Mouse (Mus musculus) heart, embryonic 12.5 days (tissue): ENCODE measurements at regions not wholly inside any gene's neighbourhood (a gene's known extent, or its start where the extent isn't known, plus 50 kb on each side); places are given as distances from the start of the nearest gene placed in this dataset.

Experiments used
- ATAC-seq: fragments of 200-750 bp; cut with Nextera tagmentation; 2 replicates; pipeline ENCODE4 v1.8.0; 2017; ENCODE audit warnings: moderate TSS enrichment, moderate library complexity; ENCODE audit not compliant: insufficient number of reproducible peaks, low FRiP score
- H3K27ac ChIP-seq: fragments of 300-500 bp; sonication (generic); 2 replicates; pipeline ENCODE4 v1.5.1; 2016; ENCODE audit warnings: mild to moderate bottlenecking, moderate library complexity; ENCODE audit not compliant: poor library complexity, severe bottlenecking
- H3K27me3 ChIP-seq: fragments of 300-500 bp; sonication (generic); replicated peaks from 2 replicates; pipeline ENCODE4 v1.6.1; 2016; ENCODE audit warnings: mild to moderate bottlenecking, moderate library complexity
- H3K36me3 ChIP-seq: fragments of 300-500 bp; sonication (generic); 2 replicates; pipeline ENCODE4 v1.6.1; 2016; ENCODE audit warnings: mild to moderate bottlenecking, moderate library complexity
- H3K4me1 ChIP-seq: fragments of 300-500 bp; sonication (generic); replicated peaks from 2 replicates; pipeline ENCODE4 v1.6.1; 2016; ENCODE audit warnings: mild to moderate bottlenecking
- H3K4me2 ChIP-seq: fragments of 300-500 bp; sonication (generic); 2 replicates; pipeline ENCODE4 v1.6.1; 2016; ENCODE audit warnings: mild to moderate bottlenecking, moderate library complexity
- H3K4me3 ChIP-seq: fragments of 300-500 bp; sonication (generic); 2 replicates; pipeline ENCODE4 v1.5.1; 2016; ENCODE audit warnings: mild to moderate bottlenecking
- H3K9ac ChIP-seq: fragments of 300-500 bp; sonication (generic); 2 replicates; pipeline ENCODE4 v1.6.1; 2016; ENCODE audit warnings: mild to moderate bottlenecking, moderate library complexity
- H3K9me3 ChIP-seq: fragments of 300-500 bp; sonication (generic); replicated peaks from 2 replicates; pipeline ENCODE4 v1.6.1; 2016; ENCODE audit warnings: mild to moderate bottlenecking, moderate library complexity
- WGBS: fragments of 180-500 bp; shearing (Covaris S2); methylation state at CpG from one replicate; pipeline ENCODE4 v1.1.7; 2016; 5-methylcytosine and 5-hydroxymethylcytosine counted together

DNA sequence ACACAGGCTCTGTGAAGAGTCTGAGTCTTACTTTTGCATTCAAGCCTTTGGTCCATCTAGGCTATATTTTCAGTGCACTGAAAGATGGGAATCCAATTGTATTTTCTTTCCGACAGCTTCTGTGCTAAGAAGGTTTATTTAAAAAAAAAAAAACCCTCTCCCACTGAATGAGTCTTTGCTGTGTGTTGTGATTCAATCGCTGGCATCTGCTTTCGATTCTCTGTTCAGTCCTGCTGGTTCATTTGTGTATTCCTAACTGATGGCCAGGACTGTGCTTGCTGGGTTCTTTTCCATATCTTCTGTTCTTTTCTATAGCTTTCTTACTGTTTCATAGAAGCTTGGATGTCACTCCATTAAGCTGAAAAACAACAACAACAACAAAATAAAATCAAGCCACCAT, 132.9 kb downstream of the Tex36 start:
- WGBS = 64% methylated on average over 3 of the region's 3 CpGs
- Histone ChIP-seq H3K4me1 (peaks cover 14% of the 10 kb centered on the region), H3K36me3 (no peaks in the 10 kb centered on the region), H3K27ac (no peak overlapping the region), H3K4me3 (no peak overlapping the region), H3K9ac (no peak overlapping the region), H3K27me3 (no peaks in the 10 kb centered on the region), H3K4me2 (no peak overlapping the region), H3K9me3 (no peaks in the 10 kb centered on the region)
- no peak for ATAC-seq

DNA sequence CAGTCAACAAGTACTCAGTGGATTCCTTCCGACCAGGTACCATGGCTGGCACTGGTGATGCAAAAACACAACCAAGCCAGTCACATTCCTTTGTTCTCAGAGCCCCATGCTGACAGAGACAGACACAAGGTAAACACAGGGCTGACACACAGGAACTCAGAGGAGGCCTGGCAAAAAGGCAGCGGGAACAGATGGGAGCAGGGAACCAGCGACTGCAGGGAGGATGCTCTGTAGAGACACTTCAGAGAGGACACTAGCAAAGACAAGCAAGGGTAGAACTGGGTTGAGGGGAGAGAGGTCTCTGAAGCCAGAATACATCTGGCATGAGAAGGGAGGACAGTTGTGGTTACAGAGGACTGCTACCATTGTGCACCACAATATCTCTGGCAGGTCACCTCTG, 133.6 kb downstream of the Tex36 start:
- peaks cover 7% of the 10 kb centered on the region; the same call in 1 of the 2 replicates for H3K9me3 ChIP-seq
- no peak for ATAC-seq
- no peak overlapping the region for H3K4me2 ChIP-seq
- H3K9ac ChIP-seq = no peak overlapping the region
- no peaks in the 10 kb centered on the region for H3K36me3 ChIP-seq
- peaks cover 14% of the 10 kb centered on the region for H3K4me1 ChIP-seq
- H3K27ac ChIP-seq = no peak overlapping the region
- no peak overlapping the region for H3K4me3 ChIP-seq
- WGBS = 28% methylated on average over 3 of the region's 3 CpGs
- H3K27me3 ChIP-seq = no peaks in the 10 kb centered on the region

DNA sequence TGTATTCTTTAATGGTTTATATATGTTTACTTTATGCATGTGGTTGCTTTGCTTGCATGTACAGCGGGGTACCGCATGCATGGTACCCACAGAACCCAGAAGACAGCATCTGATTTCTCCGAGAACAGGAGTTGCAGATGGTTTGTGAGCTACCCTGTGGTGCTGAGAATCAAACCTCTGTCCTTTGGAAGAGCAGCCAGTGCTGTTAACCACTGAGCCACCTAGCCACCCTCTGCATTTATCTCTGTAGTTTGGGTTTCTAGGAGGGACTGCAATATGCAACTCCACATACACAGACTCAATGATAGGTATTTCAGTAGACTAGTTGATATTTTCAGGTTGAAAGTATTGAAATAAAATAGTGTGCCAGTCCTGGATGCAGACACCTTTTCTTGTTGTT, 134.4 kb downstream of the Tex36 start:
- H3K27ac ChIP-seq = no peak overlapping the region

DNA sequence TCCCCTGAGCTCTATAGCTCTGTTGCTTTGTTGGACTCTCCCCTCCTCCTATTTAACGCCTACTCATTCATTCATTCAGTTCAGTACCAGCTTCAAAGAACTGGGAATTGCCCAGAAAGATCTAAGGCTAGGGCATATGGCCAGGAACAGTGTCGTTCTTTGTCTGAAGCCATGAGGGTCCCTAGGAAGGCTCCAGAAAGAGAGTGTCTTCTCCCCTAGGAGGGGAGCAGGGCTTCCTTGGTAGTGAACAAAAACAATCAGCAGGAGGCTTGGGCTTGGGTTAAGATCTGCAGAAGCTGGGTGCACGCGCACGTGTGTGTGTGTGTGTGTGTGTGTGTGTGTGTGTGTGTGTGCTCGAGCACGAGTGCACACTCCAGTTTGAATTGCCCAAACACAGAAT, 142.7 kb downstream of the Tex36 start:
- Histone ChIP-seq H3K36me3 (no peaks in the 10 kb centered on the region), H3K4me2 (no peak overlapping the region), H3K4me1 (peaks cover 13% of the 10 kb centered on the region; the same call in 1 of the 2 replicates), H3K27me3 (no peaks in the 10 kb centered on the region), H3K4me3 (no peak overlapping the region), H3K9ac (no peak overlapping the region), H3K27ac (no peak overlapping the region), H3K9me3 (peaks cover 8% of the 10 kb centered on the region; the same call in 1 of the 2 replicates)
- no peak for ATAC-seq
- WGBS = 63% methylated on average over 7 of the region's 7 CpGs

More for the DNA sequence above, 134.4 kb downstream of the Tex36 start:
- no peak for ATAC-seq
- H3K4me2 ChIP-seq = no peak overlapping the region
- peaks cover 8% of the 10 kb centered on the region; the same call in 1 of the 2 replicates for H3K9me3 ChIP-seq
- no peaks in the 10 kb centered on the region for H3K27me3 ChIP-seq
- WGBS = 91% methylated on average over 3 of the region's 3 CpGs
- peaks cover 14% of the 10 kb centered on the region for H3K4me1 ChIP-seq
- H3K9ac ChIP-seq = no peak overlapping the region
- no peak overlapping the region for H3K4me3 ChIP-seq
- no peaks in the 10 kb centered on the region for H3K36me3 ChIP-seq

GRCm38 (mm10) chr7:133457436-133458324, 144.3 kb downstream of the Tex36 start:
- Histone ChIP-seq H3K36me3 (no peaks in the 10 kb centered on the region), H3K4me3 (no peak overlapping the region), H3K27me3 (no peaks in the 10 kb centered on the region), H3K4me2 (no peak overlapping the region), H3K9ac (no peak overlapping the region), H3K4me1 (peaks cover 13% of the 10 kb centered on the region; the same call in 1 of the 2 replicates), H3K27ac (peak overlapping the region; percentile 35), H3K9me3 (peaks cover 2% of the 10 kb centered on the region; the same call in 1 of the 2 replicates)
- ATAC-seq = no peak
- 54% methylated on average over 16 of the region's 16 CpGs for WGBS

- Histone ChIP-seq H3K27ac (no peak overlapping the region), H3K4me1 (peaks cover 3% of the 10 kb centered on the region; the same call in 1 of the 2 replicates), H3K9ac (no peak overlapping the region), H3K4me2 (no peak overlapping the region), H3K4me3 (no peak overlapping the region), H3K9me3 (peaks cover 4% of the 10 kb centered on the region; the same call in 1 of the 2 replicates), H3K36me3 (no peaks in the 10 kb centered on the region), H3K27me3 (no peaks in the 10 kb centered on the region)
- WGBS = 80% methylated on average over 7 of the region's 7 CpGs
- no peak for ATAC-seq
Measured at GRCm38 (mm10) chr7:133450246-133450645, 151.7 kb downstream of the Tex36 start.

- 36% methylated on average over 2 of the region's 2 CpGs for WGBS
- Histone ChIP-seq H3K4me1 (peaks cover 3% of the 10 kb centered on the region; the same call in 1 of the 2 replicates), H3K9me3 (no peaks in the 10 kb centered on the region), H3K27ac (no peak overlapping the region), H3K36me3 (no peaks in the 10 kb centered on the region), H3K9ac (no peak overlapping the region), H3K4me3 (no peak overlapping the region), H3K27me3 (no peaks in the 10 kb centered on the region), H3K4me2 (no peak overlapping the region)
- ATAC-seq = no peak
Measured at GRCm38 (mm10) chr7:133447079-133447478, 154.9 kb downstream of the Tex36 start.

DNA sequence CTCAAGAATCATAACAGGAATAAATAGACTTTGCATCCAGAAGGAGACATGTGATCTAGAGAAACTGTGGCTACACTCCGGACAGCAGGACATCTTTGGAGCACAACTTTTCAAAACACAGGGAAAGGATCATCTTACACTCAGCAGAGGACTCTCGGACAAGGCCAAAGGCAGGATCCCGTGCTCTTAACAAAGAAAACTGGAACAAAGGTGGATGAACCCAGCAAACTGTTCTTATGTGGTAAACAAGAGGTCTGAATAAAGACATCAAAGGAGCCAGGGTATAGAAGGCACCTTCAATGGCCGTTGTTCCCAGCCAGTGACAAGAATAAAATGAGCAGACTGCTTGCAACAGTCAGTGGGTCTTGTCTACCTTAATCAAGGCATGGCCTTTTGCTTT, 160.3 kb downstream of the Tex36 start:
- Histone ChIP-seq H3K4me2 (no peak overlapping the region), H3K4me3 (no peak overlapping the region), H3K27ac (no peak overlapping the region), H3K4me1 (peaks cover 12% of the 10 kb centered on the region), H3K36me3 (no peaks in the 10 kb centered on the region), H3K9me3 (no peaks in the 10 kb centered on the region), H3K9ac (no peak overlapping the region), H3K27me3 (no peaks in the 10 kb centered on the region)
- 49% methylated on average over 4 of the region's 4 CpGs for WGBS
- no peak for ATAC-seq

DNA sequence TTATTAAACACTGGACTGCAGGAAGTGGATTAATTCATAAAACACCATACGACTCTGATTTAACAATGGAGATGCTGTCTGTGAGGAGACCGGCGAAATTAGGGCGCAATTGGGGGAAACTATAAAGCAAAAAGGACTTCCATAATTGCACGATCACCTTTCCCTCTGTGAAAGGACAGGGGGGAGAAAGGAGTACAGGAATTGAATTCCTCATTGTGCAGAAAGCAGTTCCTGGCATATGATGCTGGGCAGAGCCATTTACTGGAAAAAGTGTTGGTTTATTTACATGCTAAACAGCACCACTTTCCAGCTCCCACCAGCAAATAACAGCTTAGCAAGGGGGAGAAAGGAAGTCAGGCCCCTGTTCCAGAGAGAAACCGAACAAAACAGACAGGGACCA, 160.8 kb downstream of the Tex36 start:
- 82% methylated on average over 6 of the region's 6 CpGs for WGBS
- H3K4me2 ChIP-seq = no peak overlapping the region
- no peak overlapping the region for H3K4me3 ChIP-seq
- ATAC-seq = no peak
- peaks cover 11% of the 10 kb centered on the region for H3K4me1 ChIP-seq
- no peak overlapping the region for H3K27ac ChIP-seq
- H3K9ac ChIP-seq = no peak overlapping the region
- no peaks in the 10 kb centered on the region for H3K27me3 ChIP-seq
- no peaks in the 10 kb centered on the region for H3K9me3 ChIP-seq
- no peaks in the 10 kb centered on the region for H3K36me3 ChIP-seq

DNA sequence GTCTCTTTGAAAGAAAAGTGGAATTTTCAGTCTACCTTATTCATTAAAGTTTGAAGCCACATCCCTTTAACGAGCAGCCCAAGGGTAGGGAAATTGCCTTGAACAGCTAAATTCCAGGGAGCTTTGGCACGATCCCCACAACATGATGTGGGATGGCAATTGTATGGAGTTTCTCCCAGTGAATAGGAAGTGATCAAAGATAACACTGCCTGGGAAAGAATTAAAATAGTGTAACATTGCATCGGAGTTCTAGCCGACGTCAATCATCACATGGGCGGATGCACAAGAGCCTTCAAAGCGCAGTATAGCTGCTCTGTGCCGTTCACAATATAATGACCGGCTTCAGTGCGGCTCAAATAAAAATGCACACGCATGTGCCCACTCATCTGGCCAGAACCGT, 161.2 kb downstream of the Tex36 start:
- Histone ChIP-seq H3K4me2 (0 out of 2 replicates have a peak overlapping the region, but pooled peaks have one; percentile 11), H3K4me3 (no peak overlapping the region), H3K27ac (no peak overlapping the region), H3K9ac (no peak overlapping the region), H3K36me3 (no peaks in the 10 kb centered on the region), H3K27me3 (no peaks in the 10 kb centered on the region), H3K4me1 (peaks cover 11% of the 10 kb centered on the region), H3K9me3 (no peaks in the 10 kb centered on the region)
- ATAC-seq = peak; percentile 36; the same call in 1 of the 2 replicates
- WGBS = 63% methylated on average over 12 of the region's 12 CpGs

DNA sequence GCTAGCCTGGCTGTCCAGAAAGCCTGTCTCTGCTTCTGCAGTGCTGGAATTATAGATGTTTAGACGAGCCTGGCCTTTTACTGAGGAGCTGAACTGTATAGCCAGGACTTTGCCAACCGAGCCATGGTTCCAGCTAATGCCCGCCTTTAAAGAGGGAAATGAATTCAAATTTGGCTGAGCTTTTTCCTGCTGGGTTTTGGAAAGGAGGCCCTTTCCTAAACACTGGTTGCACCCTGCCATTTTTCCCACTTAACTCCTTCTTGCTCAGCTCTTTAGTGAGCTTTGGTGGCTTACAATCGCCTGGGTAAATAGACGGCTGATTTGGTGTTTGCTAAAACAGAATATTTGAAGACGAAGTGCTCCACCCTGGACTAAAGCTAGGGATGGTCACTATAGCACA, 161.9 kb downstream of the Tex36 start:
- Histone ChIP-seq H3K9me3 (no peaks in the 10 kb centered on the region), H3K4me3 (no peak overlapping the region), H3K4me2 (no peak overlapping the region), H3K4me1 (peaks cover 11% of the 10 kb centered on the region), H3K36me3 (no peaks in the 10 kb centered on the region), H3K27ac (no peak overlapping the region), H3K27me3 (no peaks in the 10 kb centered on the region), H3K9ac (no peak overlapping the region)
- ATAC-seq = no peak
- WGBS = 83% methylated on average over 6 of the region's 6 CpGs
